Mouse (Mus musculus) limb, embryonic 14.5 days (tissue): ENCODE measurements at regions not wholly inside any gene's neighbourhood (a gene's known extent, or its start where the extent isn't known, plus 50 kb on each side); places are given as distances from the start of the nearest gene placed in this dataset.

Experiments
- ATAC-seq: fragments of 200-750 bp; cut with Nextera tagmentation; 2 replicates; pipeline ENCODE4 v1.8.0; 2017; ENCODE audit warnings: low read depth, moderate number of reproducible peaks, moderate TSS enrichment; ENCODE audit not compliant: low FRiP score
- DNase-seq: peaks from one replicate; pipeline ENCODE4 v3.0.0-alpha.2; 2015; ENCODE audit warnings: low spot score
- H3K27ac ChIP-seq: fragments of 300-500 bp; sonication (generic); replicated peaks from 2 replicates; pipeline ENCODE4 v1.5.1; 2014; ENCODE audit warnings: low read depth, mild to moderate bottlenecking, low read length, moderate library complexity, mixed read lengths
- H3K27me3 ChIP-seq: fragments of 300-500 bp; sonication (generic); 2 replicates; pipeline ENCODE4 v1.6.1; 2014; ENCODE audit warnings: low read length, mixed read lengths; ENCODE audit not compliant: control insufficient read depth, insufficient read depth
- H3K36me3 ChIP-seq: fragments of 300-500 bp; sonication (generic); 2 replicates; pipeline ENCODE4 v1.6.1; 2014; ENCODE audit warnings: mild to moderate bottlenecking, low read length, moderate library complexity, mixed read lengths; ENCODE audit not compliant: control insufficient read depth, insufficient read depth
- H3K4me1 ChIP-seq: fragments of 300-500 bp; sonication (generic); 2 replicates; pipeline ENCODE4 v1.6.1; 2014; ENCODE audit warnings: antibody characterized with exemption, low read length, mixed read lengths; ENCODE audit not compliant: control insufficient read depth, insufficient read depth
- H3K4me2 ChIP-seq: fragments of 300-500 bp; sonication (generic); replicated peaks from 2 replicates; pipeline ENCODE4 v1.6.1; 2014; ENCODE audit warnings: low read depth, mild to moderate bottlenecking, low read length, moderate library complexity; ENCODE audit not compliant: severe bottlenecking
- H3K4me3 ChIP-seq: fragments of 300-500 bp; sonication (generic); replicated peaks from 2 replicates; pipeline ENCODE4 v1.5.1; 2014; ENCODE audit warnings: low read length
- H3K9ac ChIP-seq: fragments of 300-500 bp; sonication (generic); 2 replicates; pipeline ENCODE4 v1.6.1; 2014; ENCODE audit warnings: mild to moderate bottlenecking, low read depth, low read length, moderate library complexity; ENCODE audit not compliant: severe bottlenecking
- H3K9me3 ChIP-seq: fragments of 300-500 bp; sonication (generic); 2 replicates; pipeline ENCODE4 v1.6.1; 2016; ENCODE audit warnings: low read length; ENCODE audit not compliant: control insufficient read depth
- POLR2A ChIP-seq: fragments of 200-500 bp; IDR thresholded peaks from 2 replicates; pipeline ENCODE4 v1.8.0; 2012; ENCODE audit warnings: inconsistent platforms, mild to moderate bottlenecking, moderate library complexity, borderline replicate concordance; ENCODE audit not compliant: insufficient read depth, insufficient read length; ENCODE audit errors: extremely low read depth
- WGBS: fragments of 180-500 bp; shearing (Covaris S2); extraction: QIAGEN DNeasy Blood & Tissue Kit; methylation state at CpG from one replicate; pipeline ENCODE4 v1.1.7; 2014; 5-methylcytosine and 5-hydroxymethylcytosine counted together

GRCm38 (mm10) chr12:55926276-55926973 lies 90.3 kb downstream of the Brms1l start:
- ATAC-seq (no peak; the same call in 1 of the 2 replicates), DNase-seq (no peak)
- TF ChIP-seq POLR2A, result no peak
- Histone ChIP-seq H3K27ac (no peak overlapping the region), H3K9ac (no peak overlapping the region), H3K36me3 (no peaks in the 10 kb centered on the region), H3K9me3 (no peaks in the 10 kb centered on the region), H3K4me2 (no peak overlapping the region), H3K27me3 (no peaks in the 10 kb centered on the region), H3K4me3 (no peak overlapping the region), H3K4me1 (no peaks in the 10 kb centered on the region)
- 70% methylated on average over 2 of the region's 2 CpGs for WGBS
